Mouse (Mus musculus): ENCODE data around the gene Srgap3.

Srgap3 gene

GRCm38 (mm10) chr6:112950205-112951110, 3.4 kb upstream of the Srgap3 start:
- DNase-seq (ENCODE audit: low spot score), result no peak

- no peak for DNase-seq (ENCODE audit: low spot score)
These were observed 2.2 kb upstream of the Srgap3 start for GRCm38 (mm10) chr6:112949220-112949619.

- DNase-seq (ENCODE audit: low spot score), result no peak
These were observed 1.4 kb upstream of the Srgap3 start for GRCm38 (mm10) chr6:112948416-112948815.

- DNase-seq (ENCODE audit: low spot score), result no peak
These were observed 850 bp downstream of the Srgap3 start for GRCm38 (mm10) chr6:112946021-112946811.

- DNase-seq (ENCODE audit: low spot score), result no peak
These were observed 1.8 kb downstream of the Srgap3 start for GRCm38 (mm10) chr6:112945181-112945751.

- no peak for DNase-seq (ENCODE audit: low spot score)
These were observed 3.3 kb downstream of the Srgap3 start for GRCm38 (mm10) chr6:112943596-112944245.

- no peak for DNase-seq (ENCODE audit: low spot score)
These were observed 7.8 kb downstream of the Srgap3 start for GRCm38 (mm10) chr6:112939281-112939680.

GRCm38 (mm10) chr6:112937791-112938190, 9.3 kb downstream of the Srgap3 start:
- no peak for DNase-seq (ENCODE audit: low spot score)

GRCm38 (mm10) chr6:112934501-112934900, 12.6 kb downstream of the Srgap3 start:
- DNase-seq (ENCODE audit: low spot score), result no peak

- no peak for DNase-seq (ENCODE audit: low spot score)
These were observed 14.5 kb downstream of the Srgap3 start for GRCm38 (mm10) chr6:112932611-112933010.

GRCm38 (mm10) chr6:112930011-112930451, 17.0 kb downstream of the Srgap3 start:
- DNase-seq (ENCODE audit: low spot score), result no peak

GRCm38 (mm10) chr6:112929291-112929984, 17.6 kb downstream of the Srgap3 start:
- DNase-seq (ENCODE audit: low spot score), result no peak

- no peak for DNase-seq (ENCODE audit: low spot score)
These were observed 18.2 kb downstream of the Srgap3 start for GRCm38 (mm10) chr6:112928841-112929240.

GRCm38 (mm10) chr6:112927341-112927740, 19.7 kb downstream of the Srgap3 start:
- no peak for DNase-seq (ENCODE audit: low spot score)

GRCm38 (mm10) chr6:112926011-112926410, 21.1 kb downstream of the Srgap3 start:
- DNase-seq (ENCODE audit: low spot score), result no peak

GRCm38 (mm10) chr6:112925234-112925975, 21.7 kb downstream of the Srgap3 start:
- no peak for DNase-seq (ENCODE audit: low spot score)

- no peak for DNase-seq (ENCODE audit: low spot score)
These were observed 22.4 kb downstream of the Srgap3 start for GRCm38 (mm10) chr6:112924606-112925141.

GRCm38 (mm10) chr6:112920619-112921195, 26.4 kb downstream of the Srgap3 start:
- no peak for DNase-seq (ENCODE audit: low spot score)

- no peak for DNase-seq (ENCODE audit: low spot score)
These were observed 29.3 kb downstream of the Srgap3 start for GRCm38 (mm10) chr6:112917717-112918116.

- DNase-seq (ENCODE audit: low spot score), result no peak
These were observed 30.8 kb downstream of the Srgap3 start for GRCm38 (mm10) chr6:112916243-112916642.
